Mouse (Mus musculus) cerebellum, adult 2 months (tissue): Measurements from ENCODE around the gene Bbs9.

Source experiments
- CTCF ChIP-seq: fragments of 200-500 bp; IDR thresholded peaks from 2 replicates; pipeline ENCODE4 v1.5.1; 2011; ENCODE audit warnings: low read depth, mild to moderate bottlenecking, control low read depth, low read length, moderate library complexity, borderline replicate concordance; ENCODE audit not compliant: insufficient read depth
- POLR2A ChIP-seq: fragments of 200-500 bp; IDR thresholded peaks from 2 replicates; pipeline ENCODE4 v1.6.1; 2011; ENCODE audit warnings: low read length, control low read depth, borderline replicate concordance; ENCODE audit not compliant: insufficient read depth

GRCm38 (mm10) chr9:22650781-22651180 lies 175.3 kb downstream of the Bbs9 start:
- TF ChIP-seq CTCF (no peak), POLR2A (no peak)
